Mouse (Mus musculus) liver, adult 2 months (tissue): ENCODE results near the gene Kmt2d.

Source experiments
- CTCF ChIP-seq: fragments of 200-500 bp; IDR thresholded peaks from 2 replicates; pipeline ENCODE4 v1.5.1; 2011; ENCODE audit warnings: low read depth, low read length, control low read depth
- POLR2A ChIP-seq: fragments of 200-500 bp; IDR thresholded peaks from 2 replicates; pipeline ENCODE4 v1.6.1; 2011; ENCODE audit warnings: low read length, control low read depth; ENCODE audit not compliant: insufficient read depth; ENCODE audit errors: extremely low read depth

GRCm38 (mm10) chr15:98839161-98839560 lies 31.8 kb downstream of the Kmt2d start:
- TF ChIP-seq CTCF: no peak
- TF ChIP-seq POLR2A: no peak
